Mouse (Mus musculus): Measurements from ENCODE around the gene Serf2. TPM values are rescaled to one million over a fixed set of nuclear protein-coding genes. Genes with fewer than 3 reads are reported as not detected.

Serf2 gene
- 261 and 476 TPM in 2 replicates for polyA plus RNA-seq (2011; ENCODE audit: insufficient read depth, insufficient read length, low replicate concordance, missing spikeins)

DNA sequence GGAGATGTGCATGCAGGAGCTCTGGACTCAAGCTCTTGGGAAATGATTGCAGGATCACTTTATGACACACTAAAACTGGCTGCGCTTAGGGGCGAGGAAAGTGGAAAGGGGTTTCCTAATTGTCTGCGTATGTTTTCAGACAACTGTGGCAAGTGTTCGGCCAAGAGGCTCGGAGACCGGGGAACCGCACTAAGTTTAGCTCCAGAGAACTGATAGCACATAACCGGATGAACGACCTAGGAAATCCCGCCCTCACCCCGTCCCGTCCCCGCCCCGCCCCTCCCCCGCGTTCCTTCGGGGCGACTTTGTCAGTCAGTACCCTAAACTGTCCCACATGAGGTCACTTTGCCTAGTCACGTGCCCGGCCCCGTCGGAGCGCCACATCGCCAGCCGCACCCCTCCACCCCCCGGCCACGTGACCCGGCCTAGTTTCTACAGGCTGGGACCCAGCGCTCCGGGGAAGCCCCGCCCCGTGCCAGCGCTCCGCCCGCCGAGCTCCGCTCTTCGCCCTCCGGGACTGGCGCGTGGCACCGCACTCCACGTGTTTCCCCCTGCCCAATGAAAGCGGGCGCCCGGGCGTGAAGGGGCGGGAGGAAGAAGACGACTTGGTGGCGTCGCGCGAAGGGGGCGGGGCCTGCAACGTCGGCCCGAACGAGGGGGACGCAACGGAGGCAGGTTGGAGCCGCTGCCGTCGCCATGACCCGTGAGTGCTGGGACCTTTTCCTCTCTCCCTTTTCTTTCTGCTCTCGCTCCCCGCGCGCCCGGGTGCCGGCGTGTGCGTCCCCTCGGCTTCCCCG, at the start of gene Serf2:
Serf2 (plus strand) TSS at position 457 of the 797 bp plus-strand sequence.
- Histone ChIP-seq H3K4me3 (replicated peaks; ENCODE audit: control insufficient read depth, low read depth, low read length) (peak within 1 kb of the TSS; percentile 76), H3K27ac (ENCODE audit: control insufficient read depth, insufficient read depth, low read depth, low read length, poor library complexity) (peak within 1 kb of the TSS; percentile 98), H3K4me1 (ENCODE audit: control insufficient read depth, insufficient read depth, low read length) (no peaks in the 10 kb centered on the region)
- TF ChIP-seq CTCF (IDR thresholded peaks at IDR 0.05; ENCODE audit: control insufficient read depth, insufficient read depth, low read length) (no peak), POLR2A (IDR thresholded peaks at IDR 0.05; ENCODE audit: borderline replicate concordance, control insufficient read depth, low read depth, low read length) (peak; percentile 96)
- WGBS = under 1% methylated on average over 72 of the region's 74 CpGs

DNA sequence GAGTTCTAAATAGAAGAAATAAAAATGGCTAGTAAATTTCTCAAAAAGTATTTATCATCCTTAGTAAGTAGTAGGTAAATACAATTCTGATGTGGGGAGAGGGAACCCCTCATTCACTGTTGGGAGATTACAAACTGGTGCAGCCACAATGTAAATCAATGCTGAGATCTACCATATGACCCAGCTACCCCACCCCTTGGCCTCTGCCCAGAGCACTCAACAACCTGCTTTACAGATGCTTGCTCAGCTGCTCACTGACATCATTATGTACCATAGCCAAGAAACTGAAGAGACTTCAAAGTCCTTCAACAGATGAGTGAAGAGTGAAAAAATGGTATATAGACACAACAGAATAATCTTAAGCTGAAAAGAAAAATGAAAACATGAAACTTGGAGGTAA, 45.7 kb upstream of the Serf2 start:
- Histone ChIP-seq H3K4me1 (ENCODE audit: control insufficient read depth, insufficient read depth, low read length) (no peaks in the 10 kb centered on the region), H3K27ac (ENCODE audit: control insufficient read depth, insufficient read depth, low read depth, low read length, poor library complexity) (no peak overlapping the region), H3K4me3 (replicated peaks; ENCODE audit: control insufficient read depth, low read depth, low read length) (no peak overlapping the region)
- no peak for TF ChIP-seq POLR2A (IDR thresholded peaks at IDR 0.05; ENCODE audit: borderline replicate concordance, control insufficient read depth, low read depth, low read length)
- TF ChIP-seq CTCF (IDR thresholded peaks at IDR 0.05; ENCODE audit: control insufficient read depth, insufficient read depth, low read length) = no peak

DNA sequence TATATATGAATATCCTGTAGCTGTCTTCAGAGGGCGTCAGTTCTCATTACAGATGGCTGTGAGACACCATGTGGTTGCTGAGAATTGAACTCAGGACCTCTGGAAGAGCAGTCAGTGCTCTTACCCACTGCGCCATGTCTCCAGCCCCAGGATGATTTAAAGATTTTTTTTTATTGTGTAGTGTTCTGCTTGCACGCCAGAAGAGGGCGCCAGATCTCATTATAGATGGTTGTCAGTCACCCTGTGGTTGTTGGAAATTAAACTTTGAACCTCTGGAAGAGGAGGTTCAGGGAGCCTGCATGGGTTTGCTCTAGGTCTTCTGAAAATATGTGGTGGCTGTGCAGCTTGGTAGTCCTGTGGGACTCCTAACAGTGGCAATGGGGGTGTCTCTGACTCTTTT, 40.8 kb upstream of the Serf2 start:
- WGBS = 28% methylated on average over 4 of the region's 4 CpGs
- H3K27ac ChIP-seq (ENCODE audit: control insufficient read depth, insufficient read depth, low read depth, low read length, poor library complexity) = no peak overlapping the region
- H3K4me3 ChIP-seq (replicated peaks; ENCODE audit: control insufficient read depth, low read depth, low read length) = no peak overlapping the region
- TF ChIP-seq CTCF (IDR thresholded peaks at IDR 0.05; ENCODE audit: control insufficient read depth, insufficient read depth, low read length) = no peak
- no peak for TF ChIP-seq POLR2A (IDR thresholded peaks at IDR 0.05; ENCODE audit: borderline replicate concordance, control insufficient read depth, low read depth, low read length)
- no peaks in the 10 kb centered on the region for H3K4me1 ChIP-seq (ENCODE audit: control insufficient read depth, insufficient read depth, low read length)

DNA sequence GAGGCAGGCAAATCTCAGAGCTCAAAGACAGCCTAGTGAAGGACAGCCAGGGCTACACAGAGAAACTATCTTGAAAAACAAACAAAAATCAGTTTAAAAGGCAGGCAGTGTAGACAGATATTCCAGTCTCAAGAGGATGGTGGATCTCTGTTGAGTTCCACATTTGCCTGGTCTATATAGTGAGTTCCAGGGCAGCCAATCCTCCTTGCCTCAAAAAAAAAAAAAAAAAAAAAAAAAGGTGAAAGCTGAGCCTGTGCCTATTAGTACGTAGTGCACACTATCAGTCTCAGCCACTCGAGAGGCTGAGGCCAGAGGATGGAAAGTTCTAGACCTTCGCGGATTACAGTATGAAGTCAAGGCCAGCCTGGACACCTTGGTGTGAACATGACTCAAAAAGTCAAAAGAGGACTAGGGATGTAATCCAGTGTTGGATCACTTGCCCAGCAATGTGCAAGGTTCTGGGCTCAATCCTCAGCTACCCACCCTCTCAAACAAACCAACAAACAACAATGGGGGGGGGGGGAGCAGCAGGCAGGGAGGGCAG, 36.1 kb upstream of the Serf2 start:
- WGBS = 0% methylated on average over 4 of the region's 4 CpGs
- peak overlapping the region; percentile 96 for H3K27ac ChIP-seq (ENCODE audit: control insufficient read depth, insufficient read depth, low read depth, low read length, poor library complexity)
- H3K4me3 ChIP-seq (replicated peaks; ENCODE audit: control insufficient read depth, low read depth, low read length) = peak overlapping the region; percentile 97
- no peaks in the 10 kb centered on the region for H3K4me1 ChIP-seq (ENCODE audit: control insufficient read depth, insufficient read depth, low read length)
- TF ChIP-seq POLR2A (IDR thresholded peaks at IDR 0.05; ENCODE audit: borderline replicate concordance, control insufficient read depth, low read depth, low read length) = no peak
- no peak for TF ChIP-seq CTCF (IDR thresholded peaks at IDR 0.05; ENCODE audit: control insufficient read depth, insufficient read depth, low read length)

DNA sequence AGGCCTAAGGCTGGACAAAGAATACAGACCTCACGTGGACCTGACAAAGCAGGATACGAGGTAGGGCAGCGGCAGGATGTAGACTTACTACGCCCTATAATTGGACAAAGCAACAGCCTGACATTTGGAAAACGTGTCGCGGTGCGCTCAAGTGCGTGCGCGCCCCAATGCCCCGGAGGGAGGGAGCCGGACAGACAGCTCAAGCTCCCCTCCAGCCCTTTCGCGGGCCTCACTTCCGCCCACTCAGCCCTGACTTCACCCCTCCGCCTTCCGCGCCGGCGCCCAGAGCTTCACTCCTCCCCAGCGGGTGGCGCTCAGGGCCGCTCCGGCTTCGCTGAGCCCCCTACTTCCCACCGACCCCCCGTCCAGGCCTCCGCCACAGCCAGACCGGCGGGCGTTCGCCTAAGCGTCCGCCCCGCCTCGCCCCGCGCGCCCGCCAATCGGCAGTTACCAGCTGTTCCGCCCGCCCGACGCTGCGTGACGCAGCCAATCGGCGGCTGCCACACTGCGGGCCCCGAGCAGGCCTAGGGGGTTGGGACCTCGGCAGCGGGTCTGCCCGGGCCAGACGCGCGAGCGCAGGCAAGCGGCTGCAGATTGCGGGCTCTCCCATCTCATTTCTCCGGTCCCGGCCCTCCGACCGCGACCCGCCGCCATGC, 35.5 kb upstream of the Serf2 start, which contains the start of the genes Pdia3 and Catsper2:
Pdia3 (plus strand) TSS at position 389 of the 656 bp plus-strand sequence.
Catsper2 (minus strand) TSS at position 406 of the 656 bp plus-strand sequence.
- under 1% methylated on average over 68 of the region's 68 CpGs for WGBS
- Histone ChIP-seq H3K27ac (ENCODE audit: control insufficient read depth, insufficient read depth, low read depth, low read length, poor library complexity) (peak within 1 kb of the TSS; percentile 96), H3K4me1 (ENCODE audit: control insufficient read depth, insufficient read depth, low read length) (no peaks in the 10 kb centered on the region), H3K4me3 (replicated peaks; ENCODE audit: control insufficient read depth, low read depth, low read length) (peak within 1 kb of the TSS; percentile 97)
- TF ChIP-seq POLR2A (IDR thresholded peaks at IDR 0.05; ENCODE audit: borderline replicate concordance, control insufficient read depth, low read depth, low read length) (peak; percentile 91), CTCF (IDR thresholded peaks at IDR 0.05; ENCODE audit: control insufficient read depth, insufficient read depth, low read length) (no peak)

DNA sequence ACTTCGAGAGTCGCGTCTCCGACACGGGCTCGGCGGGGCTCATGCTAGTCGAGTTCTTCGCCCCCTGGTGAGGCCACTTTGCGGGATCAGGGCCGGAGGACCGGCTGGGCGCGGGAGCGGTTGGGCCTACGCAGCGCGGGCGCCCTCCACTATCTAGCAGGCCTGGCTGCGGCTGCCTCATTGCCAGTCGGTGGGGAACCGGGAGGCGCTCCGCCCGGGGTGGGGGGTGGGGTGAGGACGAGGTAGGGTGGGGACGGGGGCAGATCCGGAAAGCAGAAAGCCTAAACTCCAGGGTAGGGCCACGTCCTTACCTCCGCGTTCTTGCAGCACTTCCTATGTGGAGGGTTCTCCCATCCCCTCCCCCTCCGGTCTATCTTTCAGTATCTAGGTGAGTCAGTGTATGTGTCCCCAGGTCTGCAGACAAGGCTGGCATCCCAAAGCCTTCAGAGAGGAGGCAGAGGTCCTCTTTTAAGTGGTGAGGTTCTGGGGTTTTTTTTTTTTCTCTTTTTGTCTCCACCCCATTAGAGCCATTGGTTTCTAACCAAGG, 34.8 kb upstream of the Serf2 start:
- under 1% methylated on average over 32 of the region's 32 CpGs for WGBS
- TF ChIP-seq CTCF (IDR thresholded peaks at IDR 0.05; ENCODE audit: control insufficient read depth, insufficient read depth, low read length) (no peak), POLR2A (IDR thresholded peaks at IDR 0.05; ENCODE audit: borderline replicate concordance, control insufficient read depth, low read depth, low read length) (no peak)
- no peaks in the 10 kb centered on the region for H3K4me1 ChIP-seq (ENCODE audit: control insufficient read depth, insufficient read depth, low read length)
- H3K4me3 ChIP-seq (replicated peaks; ENCODE audit: control insufficient read depth, low read depth, low read length) = peak overlapping the region; percentile 97
- H3K27ac ChIP-seq (ENCODE audit: control insufficient read depth, insufficient read depth, low read depth, low read length, poor library complexity) = peak overlapping the region; percentile 96

DNA sequence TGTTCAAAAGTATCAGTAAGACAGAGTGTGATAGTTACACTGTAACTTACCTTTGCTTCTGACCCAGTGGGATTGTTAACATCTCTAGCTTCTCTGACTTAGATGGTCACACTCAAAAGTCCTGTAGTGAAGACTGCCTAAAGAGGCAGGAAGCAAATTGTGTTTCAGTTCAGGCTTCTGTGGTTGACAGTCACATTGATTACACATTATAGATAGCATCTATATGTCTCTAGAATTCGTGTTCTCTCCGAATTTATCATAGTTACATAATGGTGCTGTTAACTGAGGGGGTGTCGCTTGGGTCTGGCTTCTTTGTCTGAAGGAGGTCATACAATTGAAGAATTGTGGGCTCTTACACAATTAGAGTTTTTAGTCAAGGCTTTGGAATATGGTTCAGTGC, 33.9 kb upstream of the Serf2 start:
- TF ChIP-seq POLR2A (IDR thresholded peaks at IDR 0.05; ENCODE audit: borderline replicate concordance, control insufficient read depth, low read depth, low read length) (no peak), CTCF (IDR thresholded peaks at IDR 0.05; ENCODE audit: control insufficient read depth, insufficient read depth, low read length) (no peak)
- Histone ChIP-seq H3K4me1 (ENCODE audit: control insufficient read depth, insufficient read depth, low read length) (no peaks in the 10 kb centered on the region), H3K27ac (ENCODE audit: control insufficient read depth, insufficient read depth, low read depth, low read length, poor library complexity) (no peak overlapping the region), H3K4me3 (replicated peaks; ENCODE audit: control insufficient read depth, low read depth, low read length) (no peak overlapping the region)
- WGBS = 30% methylated on average over 3 of the region's 3 CpGs

DNA sequence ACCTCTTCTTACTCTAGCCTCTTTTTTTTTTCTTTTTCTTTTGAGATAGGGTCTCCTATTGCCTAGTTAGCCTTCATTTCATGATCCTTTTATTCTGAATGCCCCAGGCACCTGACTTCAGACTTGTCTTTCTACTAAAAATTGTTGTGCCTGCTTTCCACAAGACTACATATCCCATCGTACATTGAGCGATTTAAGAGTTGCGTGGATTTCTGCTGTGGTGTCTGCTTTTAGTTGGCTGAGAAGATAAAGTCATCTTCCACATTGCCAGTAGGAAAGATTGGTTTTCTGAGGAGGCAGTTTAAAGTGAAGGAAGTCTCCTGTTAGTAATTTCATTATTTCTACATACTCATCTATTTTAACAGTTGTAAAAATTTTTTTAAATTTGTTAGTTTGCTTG, 33.4 kb upstream of the Serf2 start:
- no peak for TF ChIP-seq CTCF (IDR thresholded peaks at IDR 0.05; ENCODE audit: control insufficient read depth, insufficient read depth, low read length)
- no peak for TF ChIP-seq POLR2A (IDR thresholded peaks at IDR 0.05; ENCODE audit: borderline replicate concordance, control insufficient read depth, low read depth, low read length)
- WGBS = 67% methylated on average over 3 of the region's 3 CpGs
- H3K4me3 ChIP-seq (replicated peaks; ENCODE audit: control insufficient read depth, low read depth, low read length) = no peak overlapping the region
- no peak overlapping the region for H3K27ac ChIP-seq (ENCODE audit: control insufficient read depth, insufficient read depth, low read depth, low read length, poor library complexity)
- H3K4me1 ChIP-seq (ENCODE audit: control insufficient read depth, insufficient read depth, low read length) = no peaks in the 10 kb centered on the region

Measured in bone marrow, adult 2 months (tissue).